Mouse (Mus musculus) macrophage (primary cell): ENCODE measurements around the gene Greb1. TPM values are rescaled to one million over a fixed set of nuclear protein-coding genes. Genes with fewer than 3 reads are reported as not detected.

Experiments used
- H3K27ac ChIP-seq: fragments of 350-480 bp; formaldehyde crosslinking; 2 replicates; pipeline ENCODE4 v1.9.0; 2021
- H3K36me3 ChIP-seq: fragments of 350-480 bp; formaldehyde crosslinking; 2 replicates; pipeline ENCODE4 v1.9.0; 2021; ENCODE audit errors: inconsistent target
- H3K4me3 ChIP-seq: fragments of 350-480 bp; formaldehyde crosslinking; 2 replicates; pipeline ENCODE4 v1.9.0; 2021; ENCODE audit errors: inconsistent target
- H3K79me2 ChIP-seq: fragments of 350-480 bp; formaldehyde crosslinking; 2 replicates; pipeline ENCODE4 v1.9.0; 2021; ENCODE audit errors: inconsistent target
- WGBS: methylation state at CpG from one replicate; pipeline ENCODE4 v1.1.7; 2026; ENCODE audit warnings: inconsistent platforms; ENCODE audit not compliant: missing documents; 5-methylcytosine and 5-hydroxymethylcytosine counted together
- polyA plus RNA-seq: library from polyadenylated mRNA; stranded (reverse); fragments of 250-400 nt; gene quantifications from 3 replicates; pipeline ENCODE4 v1.2.4, GENCODE M21; 2018; ENCODE audit warnings: inconsistent platforms

Greb1 gene
- polyA plus RNA-seq, 1 experiment from 2014 or later = 0.11 TPM

- Histone ChIP-seq H3K36me3 (no peaks in the 10 kb centered on the region), H3K79me2 (no peaks in the 10 kb centered on the region), H3K27ac (no peak overlapping the region), H3K4me3 (no peak overlapping the region)
- 95% methylated on average over 6 of the region's 6 CpGs for WGBS
Observed at GRCm38 (mm10) chr12:16633235-16633634, 167.5 kb downstream of the Greb1 start.

DNA sequence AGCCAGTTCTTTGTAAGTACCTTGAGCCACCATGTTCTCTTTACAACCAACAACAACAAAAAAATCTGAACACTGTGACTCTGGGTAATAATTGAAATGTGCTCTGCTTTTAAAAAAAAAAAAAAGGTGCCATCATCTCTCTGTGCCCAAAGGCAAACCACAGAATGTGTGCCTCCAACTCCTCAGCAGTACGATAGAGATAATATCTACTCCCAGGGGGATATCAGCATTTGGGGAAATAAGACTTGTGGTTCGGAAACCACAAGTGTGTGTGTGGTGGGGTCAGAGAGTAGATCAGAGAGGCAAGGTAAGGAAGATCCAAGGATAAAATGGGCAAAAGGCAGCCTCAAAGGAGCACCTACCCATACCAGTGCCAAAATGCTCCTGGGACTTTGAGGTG lies 169.3 kb downstream of the Greb1 start:
- H3K4me3 ChIP-seq = no peak overlapping the region
- no peak overlapping the region for H3K27ac ChIP-seq
- no peaks in the 10 kb centered on the region for H3K36me3 ChIP-seq
- no peaks in the 10 kb centered on the region for H3K79me2 ChIP-seq
- WGBS = 0% methylated on average over 2 of the region's 2 CpGs

DNA sequence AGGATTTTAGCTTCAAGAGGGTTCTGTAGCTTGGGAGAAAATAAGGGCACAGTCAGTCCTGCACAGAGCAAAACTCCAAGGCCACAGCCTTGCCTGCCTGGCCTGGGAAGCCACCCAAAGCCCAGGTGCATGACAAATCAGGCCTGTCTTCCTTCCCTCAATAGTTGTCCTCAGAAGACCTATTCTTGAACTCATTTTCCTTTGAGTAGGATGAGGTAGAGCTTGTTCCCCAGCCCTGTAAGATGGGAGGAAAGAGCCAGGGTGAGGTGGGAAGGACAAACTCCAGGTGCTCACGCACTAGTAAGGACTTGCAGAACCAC lies 169.9 kb downstream of the Greb1 start:
- no peaks in the 10 kb centered on the region for H3K36me3 ChIP-seq
- WGBS = 100% methylated on average over 1 of the region's 1 CpGs
- no peak overlapping the region for H3K27ac ChIP-seq
- no peaks in the 10 kb centered on the region for H3K79me2 ChIP-seq
- H3K4me3 ChIP-seq = no peak overlapping the region

DNA sequence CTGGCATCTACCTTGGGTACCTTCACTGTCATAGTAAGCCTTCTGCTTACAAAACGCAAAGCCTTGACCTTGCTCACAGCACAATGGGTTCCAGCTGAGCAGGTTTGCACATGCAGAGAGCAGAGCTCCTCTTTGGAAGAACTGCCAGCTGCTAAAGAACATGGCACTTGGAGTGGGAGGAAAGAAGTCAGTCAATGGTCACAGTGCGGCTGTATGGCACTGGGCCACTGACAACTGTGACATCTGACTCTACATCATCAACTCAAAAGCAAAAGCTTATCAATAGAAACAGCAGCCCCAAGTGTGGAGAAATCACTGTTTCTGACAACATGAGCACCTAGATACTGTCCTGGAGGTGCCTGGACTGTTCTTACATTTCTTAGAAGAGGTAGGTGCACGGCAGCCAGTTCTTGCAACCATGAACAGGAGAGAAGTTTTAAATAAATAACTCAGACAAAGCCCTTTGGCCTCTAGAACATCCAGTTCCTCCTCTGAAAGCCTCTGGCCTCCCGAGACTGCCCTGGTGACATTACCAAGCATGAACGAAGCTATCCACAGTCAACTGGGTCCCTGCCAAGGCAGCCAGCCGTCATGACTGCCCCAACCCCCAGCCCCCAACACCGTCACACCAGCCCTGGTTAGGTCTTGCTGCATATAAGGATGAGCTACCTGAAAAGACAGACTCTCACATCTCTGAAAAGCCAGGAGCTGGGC lies 170.4 kb downstream of the Greb1 start:
- H3K27ac ChIP-seq = no peak overlapping the region
- no peaks in the 10 kb centered on the region for H3K79me2 ChIP-seq
- WGBS = 34% methylated on average over 7 of the region's 7 CpGs
- no peak overlapping the region for H3K4me3 ChIP-seq
- no peaks in the 10 kb centered on the region for H3K36me3 ChIP-seq

Other genes starting within 250 kb of the Greb1 start
- 6.7 to 25.9 TPM (median 21.7 TPM) in 3 replicates for gene Lpin1, start 189.9 kb downstream of the Greb1 start, polyA plus RNA-seq
- gene Ntsr2, start 147.5 kb downstream of the Greb1 start, polyA plus RNA-seq = not detected in 3 replicates
- 9.4 to 23.3 TPM (median 14.9 TPM) in 3 replicates for gene E2f6, start 10.1 kb upstream of the Greb1 start, polyA plus RNA-seq
- 17.7 to 23.8 TPM (median 18.8 TPM) in 3 replicates for gene Rock2, start 94.0 kb upstream of the Greb1 start, polyA plus RNA-seq
- 83.0 to 111 TPM (median 90.5 TPM) in 3 replicates for gene Pqlc3, start 199.5 kb upstream of the Greb1 start, polyA plus RNA-seq
- 0.16 to 0.17 TPM in 2 of 3 replicates, not detected in the other for gene 2410004P03Rik, start 210.8 kb upstream of the Greb1 start, polyA plus RNA-seq